Mouse (Mus musculus): ENCODE measurements around the gene Nt5c3b. TPM values are rescaled to one million over a fixed set of nuclear protein-coding genes. Genes with fewer than 3 reads are reported as not detected.

The Nt5c3b gene
- polyA plus RNA-seq, 1 experiment from 2014 or later: 122 TPM

- Histone ChIP-seq H3K9ac (ENCODE audit: low read depth, low read length) (no peak overlapping the region), H3K9me3 (replicated peaks; ENCODE audit: control insufficient read depth, low read length, poor library complexity, severe bottlenecking) (no peaks in the 10 kb centered on the region), H3K4me1 (ENCODE audit: control insufficient read depth, insufficient read depth, low read length) (no peaks in the 10 kb centered on the region; the same call in 1 of the 2 replicates), H3K36me3 (ENCODE audit: control insufficient read depth, insufficient read depth, low read length) (peaks cover 41% of the 10 kb centered on the region), H3K27me3 (ENCODE audit: control insufficient read depth, insufficient read depth, low read depth, low read length) (no peaks in the 10 kb centered on the region), H3K4me3 (ENCODE audit: low read depth, low read length) (no peak overlapping the region), H3K27ac (ENCODE audit: low read length) (no peak overlapping the region), H3K4me2 (ENCODE audit: low read length) (no peak overlapping the region)
- ATAC-seq: no peak
- WGBS: 82% methylated on average over 3 of the region's 3 CpGs
Measured at GRCm38 (mm10) chr11:100385016-100385415, 56.6 kb downstream of the Nt5c3b start.

DNA sequence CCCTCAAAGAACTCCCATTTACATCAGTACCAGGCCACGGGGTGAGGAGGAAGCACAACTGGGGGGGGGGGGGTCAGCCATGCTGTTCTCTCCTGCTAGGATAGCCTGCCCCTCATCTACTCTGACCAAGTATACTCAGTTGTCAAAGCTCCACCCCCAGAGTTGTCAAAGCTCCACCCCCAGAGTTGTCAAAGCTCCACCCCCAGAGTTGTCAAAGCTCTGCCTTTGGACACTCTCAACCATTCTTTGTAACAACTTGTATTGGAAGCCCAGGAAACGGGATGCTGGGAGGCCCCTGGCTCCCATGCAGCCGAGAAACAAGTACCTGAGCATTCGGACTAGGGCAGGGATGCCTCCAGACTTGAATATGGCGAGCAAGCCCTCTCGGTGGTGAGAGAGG, 58.9 kb downstream of the Nt5c3b start:
- H3K36me3 ChIP-seq (ENCODE audit: control insufficient read depth, insufficient read depth, low read length): peaks cover 58% of the 10 kb centered on the region
- 75% methylated on average over 6 of the region's 6 CpGs for WGBS

DNA sequence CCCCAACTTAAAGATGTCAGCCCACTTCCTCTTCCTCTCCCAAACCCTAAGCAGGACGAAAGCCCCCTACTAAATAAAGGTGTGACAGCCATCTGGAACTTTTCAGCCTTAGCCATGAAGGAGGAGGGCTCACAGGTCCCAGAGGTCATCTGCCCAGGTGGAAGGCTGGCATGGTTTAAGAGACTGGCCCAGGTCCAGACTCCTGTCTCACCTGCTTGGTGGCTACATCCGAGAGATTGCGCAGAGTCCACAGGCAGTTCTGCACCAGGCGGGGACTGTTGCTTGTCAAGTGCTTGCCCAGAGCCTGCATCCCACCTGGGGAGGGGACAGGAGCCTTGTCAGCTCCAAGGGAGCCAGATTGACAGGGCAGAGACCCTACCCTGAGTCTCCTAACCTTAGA, 62.3 kb downstream of the Nt5c3b start:
- WGBS: 94% methylated on average over 4 of the region's 4 CpGs
- Histone ChIP-seq H3K9me3 (replicated peaks; ENCODE audit: control insufficient read depth, low read length, poor library complexity, severe bottlenecking) (no peaks in the 10 kb centered on the region), H3K4me1 (ENCODE audit: control insufficient read depth, insufficient read depth, low read length) (no peaks in the 10 kb centered on the region), H3K4me3 (ENCODE audit: low read depth, low read length) (no peak overlapping the region), H3K9ac (ENCODE audit: low read depth, low read length) (no peak overlapping the region), H3K27ac (ENCODE audit: low read length) (no peak overlapping the region), H3K27me3 (ENCODE audit: control insufficient read depth, insufficient read depth, low read depth, low read length) (no peaks in the 10 kb centered on the region), H3K36me3 (ENCODE audit: control insufficient read depth, insufficient read depth, low read length) (peaks cover 65% of the 10 kb centered on the region), H3K4me2 (ENCODE audit: low read length) (no peak overlapping the region)
- ATAC-seq: no peak

More for the DNA sequence above, 58.9 kb downstream of the Nt5c3b start:
- H3K4me1 ChIP-seq (ENCODE audit: control insufficient read depth, insufficient read depth, low read length): no peaks in the 10 kb centered on the region
- H3K9ac ChIP-seq (ENCODE audit: low read depth, low read length): no peak overlapping the region
- no peak overlapping the region for H3K4me2 ChIP-seq (ENCODE audit: low read length)
- no peak overlapping the region for H3K27ac ChIP-seq (ENCODE audit: low read length)
- no peak overlapping the region for H3K4me3 ChIP-seq (ENCODE audit: low read depth, low read length)
- H3K27me3 ChIP-seq (ENCODE audit: control insufficient read depth, insufficient read depth, low read depth, low read length): no peaks in the 10 kb centered on the region
- H3K9me3 ChIP-seq (replicated peaks; ENCODE audit: control insufficient read depth, low read length, poor library complexity, severe bottlenecking): no peaks in the 10 kb centered on the region
- ATAC-seq: no peak

DNA sequence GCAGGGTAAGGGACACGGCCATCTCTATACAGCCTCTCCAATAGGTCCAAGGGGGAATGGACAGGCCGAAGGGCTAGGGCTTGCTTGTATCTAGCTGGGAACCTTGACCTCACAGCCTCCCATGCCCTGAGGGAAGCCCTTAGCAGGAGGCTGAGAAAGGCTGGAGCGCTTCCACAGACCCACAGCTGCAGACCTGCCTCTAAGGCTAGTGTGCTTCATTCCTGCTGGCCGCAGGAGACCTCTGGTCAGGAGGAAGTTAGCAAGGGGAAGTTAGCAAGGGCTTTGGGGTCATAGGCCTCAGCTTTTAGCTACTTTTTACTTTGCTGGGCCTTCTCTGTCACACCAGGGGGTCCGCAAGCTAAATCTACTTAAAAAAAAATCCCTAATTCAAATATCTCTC, 63.2 kb downstream of the Nt5c3b start:
- H3K9me3 ChIP-seq (replicated peaks; ENCODE audit: control insufficient read depth, low read length, poor library complexity, severe bottlenecking): no peaks in the 10 kb centered on the region
- peaks cover 70% of the 10 kb centered on the region for H3K36me3 ChIP-seq (ENCODE audit: control insufficient read depth, insufficient read depth, low read length)
- H3K4me3 ChIP-seq (ENCODE audit: low read depth, low read length): no peak overlapping the region
- 88% methylated on average over 5 of the region's 5 CpGs for WGBS
- H3K27me3 ChIP-seq (ENCODE audit: control insufficient read depth, insufficient read depth, low read depth, low read length): no peaks in the 10 kb centered on the region
- no peak for ATAC-seq
- no peaks in the 10 kb centered on the region for H3K4me1 ChIP-seq (ENCODE audit: control insufficient read depth, insufficient read depth, low read length)
- no peak overlapping the region for H3K4me2 ChIP-seq (ENCODE audit: low read length)
- H3K27ac ChIP-seq (ENCODE audit: low read length): no peak overlapping the region
- H3K9ac ChIP-seq (ENCODE audit: low read depth, low read length): no peak overlapping the region

GRCm38 (mm10) chr11:100377989-100378388, 63.6 kb downstream of the Nt5c3b start:
- Histone ChIP-seq H3K9ac (ENCODE audit: low read depth, low read length) (no peak overlapping the region), H3K9me3 (replicated peaks; ENCODE audit: control insufficient read depth, low read length, poor library complexity, severe bottlenecking) (no peaks in the 10 kb centered on the region), H3K4me3 (ENCODE audit: low read depth, low read length) (no peak overlapping the region), H3K4me2 (ENCODE audit: low read length) (no peak overlapping the region), H3K27me3 (ENCODE audit: control insufficient read depth, insufficient read depth, low read depth, low read length) (no peaks in the 10 kb centered on the region), H3K36me3 (ENCODE audit: control insufficient read depth, insufficient read depth, low read length) (peaks cover 70% of the 10 kb centered on the region), H3K4me1 (ENCODE audit: control insufficient read depth, insufficient read depth, low read length) (no peaks in the 10 kb centered on the region), H3K27ac (ENCODE audit: low read length) (no peak overlapping the region)
- WGBS: 95% methylated on average over 14 of the region's 14 CpGs
- no peak for ATAC-seq

GRCm38 (mm10) chr11:100376746-100377389, 64.7 kb downstream of the Nt5c3b start:
- H3K27me3 ChIP-seq (ENCODE audit: control insufficient read depth, insufficient read depth, low read depth, low read length): no peaks in the 10 kb centered on the region
- H3K4me3 ChIP-seq (ENCODE audit: low read depth, low read length): no peak overlapping the region
- no peak for ATAC-seq
- H3K4me1 ChIP-seq (ENCODE audit: control insufficient read depth, insufficient read depth, low read length): no peaks in the 10 kb centered on the region; the same call in 1 of the 2 replicates
- WGBS: 90% methylated on average over 21 of the region's 21 CpGs
- H3K27ac ChIP-seq (ENCODE audit: low read length): no peak overlapping the region
- H3K9ac ChIP-seq (ENCODE audit: low read depth, low read length): no peak overlapping the region
- H3K4me2 ChIP-seq (ENCODE audit: low read length): no peak overlapping the region
- H3K36me3 ChIP-seq (ENCODE audit: control insufficient read depth, insufficient read depth, low read length): peaks cover 68% of the 10 kb centered on the region
- H3K9me3 ChIP-seq (replicated peaks; ENCODE audit: control insufficient read depth, low read length, poor library complexity, severe bottlenecking): no peaks in the 10 kb centered on the region

- Histone ChIP-seq H3K4me2 (ENCODE audit: low read length) (no peak overlapping the region), H3K9me3 (replicated peaks; ENCODE audit: control insufficient read depth, low read length, poor library complexity, severe bottlenecking) (no peaks in the 10 kb centered on the region), H3K27ac (ENCODE audit: low read length) (no peak overlapping the region), H3K27me3 (ENCODE audit: control insufficient read depth, insufficient read depth, low read depth, low read length) (no peaks in the 10 kb centered on the region), H3K36me3 (ENCODE audit: control insufficient read depth, insufficient read depth, low read length) (peaks cover 70% of the 10 kb centered on the region), H3K4me1 (ENCODE audit: control insufficient read depth, insufficient read depth, low read length) (no peaks in the 10 kb centered on the region; the same call in 1 of the 2 replicates), H3K9ac (ENCODE audit: low read depth, low read length) (no peak overlapping the region), H3K4me3 (ENCODE audit: low read depth, low read length) (no peak overlapping the region)
- WGBS: 76% methylated on average over 4 of the region's 4 CpGs
- ATAC-seq: no peak
Measured at GRCm38 (mm10) chr11:100376005-100376404, 65.6 kb downstream of the Nt5c3b start.

DNA sequence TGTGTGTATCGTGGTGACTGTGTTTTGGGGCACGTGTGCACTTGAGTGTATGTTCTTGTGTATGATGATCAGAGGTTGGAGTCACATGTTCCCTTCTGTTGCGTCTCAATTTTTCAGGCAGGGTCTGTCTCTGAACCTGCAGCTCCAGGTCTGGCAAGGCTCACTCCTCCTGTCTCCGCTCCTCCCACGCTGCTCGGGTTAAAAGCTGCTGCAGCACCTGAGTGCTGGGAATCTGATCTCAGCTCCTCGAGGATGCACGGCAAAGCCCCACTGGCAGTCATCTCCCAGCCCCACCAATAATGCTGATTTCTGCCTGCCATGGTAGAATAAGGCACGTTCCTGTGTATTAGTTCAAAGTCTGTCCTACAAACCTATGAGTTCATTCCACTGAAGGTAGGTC, 66.5 kb downstream of the Nt5c3b start:
- H3K27ac ChIP-seq (ENCODE audit: low read length): no peak overlapping the region
- H3K9ac ChIP-seq (ENCODE audit: low read depth, low read length): no peak overlapping the region
- no peak overlapping the region for H3K4me3 ChIP-seq (ENCODE audit: low read depth, low read length)
- H3K27me3 ChIP-seq (ENCODE audit: control insufficient read depth, insufficient read depth, low read depth, low read length): no peaks in the 10 kb centered on the region
- H3K4me2 ChIP-seq (ENCODE audit: low read length): no peak overlapping the region
- ATAC-seq: no peak
- H3K9me3 ChIP-seq (replicated peaks; ENCODE audit: control insufficient read depth, low read length, poor library complexity, severe bottlenecking): no peaks in the 10 kb centered on the region
- 92% methylated on average over 9 of the region's 9 CpGs for WGBS
- peaks cover 66% of the 10 kb centered on the region for H3K36me3 ChIP-seq (ENCODE audit: control insufficient read depth, insufficient read depth, low read length)
- H3K4me1 ChIP-seq (ENCODE audit: control insufficient read depth, insufficient read depth, low read length): no peaks in the 10 kb centered on the region; the same call in 1 of the 2 replicates
